Mouse (Mus musculus): ENCODE data around the gene Acp2. TPM values are rescaled to one million over a fixed set of nuclear protein-coding genes. Genes with fewer than 3 reads are reported as not detected.

Gene Acp2
- polyA plus RNA-seq, 1 experiment: 24.7 TPM

DNA sequence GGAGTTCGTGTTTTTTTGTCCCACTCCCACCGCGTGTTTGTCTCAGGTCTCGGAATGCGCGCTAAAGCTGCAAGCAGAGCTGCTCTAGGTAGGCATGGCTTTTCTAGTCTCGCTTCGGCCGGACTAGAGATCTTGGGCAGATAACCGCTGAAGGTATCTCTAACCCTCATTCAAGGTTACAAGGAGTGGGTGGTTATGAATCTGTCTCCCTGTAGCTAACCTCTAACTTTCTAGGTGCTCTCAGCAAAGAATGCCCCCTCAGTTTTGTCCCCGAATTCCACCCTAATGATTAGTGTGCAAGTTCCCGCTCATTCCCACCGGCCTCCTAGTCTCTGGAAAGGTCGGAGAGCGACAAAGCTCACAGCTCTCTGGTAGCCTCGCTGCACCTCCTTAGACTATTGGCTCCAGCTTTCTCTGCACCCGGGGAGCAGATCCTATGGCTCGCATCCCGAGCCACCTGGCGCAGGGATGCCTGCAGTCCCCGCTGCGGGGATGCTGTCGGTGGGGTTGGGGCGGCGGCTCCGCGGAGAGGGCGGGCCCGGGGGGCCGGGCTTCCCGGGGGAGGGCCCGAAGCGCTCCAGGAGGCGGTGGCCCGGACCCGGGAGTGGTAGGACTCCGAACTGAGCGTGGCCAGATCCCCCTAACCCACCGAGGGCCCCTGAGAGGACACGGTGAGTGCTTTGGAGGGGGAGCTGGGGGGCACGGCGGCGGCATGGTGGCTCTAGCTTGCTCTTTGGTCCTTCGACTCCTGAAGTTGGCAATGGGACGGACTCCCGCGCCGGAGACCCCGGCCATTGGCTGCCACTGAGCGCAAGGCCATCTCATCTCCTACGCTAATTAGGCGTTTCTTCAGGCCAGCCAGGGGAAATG, 53.8 kb downstream of the Acp2 start:
- H3K4me1 ChIP-seq (ENCODE audit: control insufficient read depth, insufficient read depth, insufficient read length, low read length): peaks cover 9% of the 10 kb centered on the region; the same call in 1 of the 2 replicates
- H3K27ac ChIP-seq (ENCODE audit: insufficient read depth, low read depth, low read length): no peak overlapping the region
- peaks cover 21% of the 10 kb centered on the region for H3K27me3 ChIP-seq (ENCODE audit: control insufficient read depth, insufficient read depth, low read length)
- H3K36me3 ChIP-seq (ENCODE audit: control insufficient read depth, insufficient read depth, low read length): no peaks in the 10 kb centered on the region
- H3K4me3 ChIP-seq (ENCODE audit: low read depth, low read length): peak overlapping the region; percentile 73
- WGBS: under 1% methylated on average over 52 of the region's 52 CpGs
- no peak for TF ChIP-seq POLR2A (IDR thresholded peaks at IDR 0.05; ENCODE audit: low read depth, low read length)
- TF ChIP-seq CTCF (IDR thresholded peaks at IDR 0.05; ENCODE audit: extremely low read depth, insufficient read length, insufficient replicate concordance, low read depth, low read length): no peak

DNA sequence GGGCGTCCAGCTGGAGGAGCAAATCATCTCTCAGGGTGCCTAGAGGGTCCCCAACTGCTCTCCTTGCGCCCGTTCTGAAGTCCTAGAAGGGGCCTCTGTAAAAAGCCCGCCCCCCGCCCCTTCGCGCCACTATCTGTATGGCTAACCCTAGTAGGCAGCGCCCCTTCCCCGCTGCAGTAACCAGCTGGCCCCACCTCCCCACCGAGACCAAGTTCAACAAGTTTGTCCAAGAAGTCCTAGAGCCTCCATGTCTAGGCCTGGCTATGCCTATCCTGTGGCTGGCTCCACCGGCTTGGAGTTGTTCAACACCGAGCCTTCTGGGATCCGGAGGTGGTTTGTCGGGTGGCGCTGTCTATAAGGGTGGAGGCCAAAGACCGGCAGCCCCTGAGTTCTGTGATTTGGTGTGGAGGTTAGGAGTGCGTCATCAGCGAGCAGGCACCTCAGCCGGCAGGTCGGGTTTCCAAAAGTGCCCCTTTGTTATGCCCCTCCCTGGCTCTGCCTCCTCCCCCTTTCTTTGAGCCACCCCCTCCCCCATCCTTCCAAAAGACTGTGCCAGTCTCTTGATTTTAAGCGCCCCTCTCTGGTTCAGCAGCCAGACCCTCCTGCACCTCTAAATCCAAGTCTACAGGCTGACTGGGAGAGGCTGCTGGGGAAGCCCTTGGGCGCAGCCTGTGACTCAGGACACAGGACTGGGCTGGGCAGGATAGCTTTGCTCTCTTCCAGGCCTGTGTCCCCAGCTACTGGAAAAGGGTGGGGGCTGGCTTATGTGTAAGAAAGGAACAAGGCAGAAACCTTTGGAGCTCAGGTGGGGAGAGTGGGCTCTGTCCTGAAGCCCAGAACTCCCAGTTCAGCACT, 54.7 kb downstream of the Acp2 start:
- Histone ChIP-seq H3K4me3 (ENCODE audit: low read depth, low read length) (peak overlapping the region; percentile 73), H3K27ac (ENCODE audit: insufficient read depth, low read depth, low read length) (no peak overlapping the region), H3K4me1 (ENCODE audit: control insufficient read depth, insufficient read depth, insufficient read length, low read length) (peaks cover 9% of the 10 kb centered on the region; the same call in 1 of the 2 replicates), H3K27me3 (ENCODE audit: control insufficient read depth, insufficient read depth, low read length) (peaks cover 21% of the 10 kb centered on the region), H3K36me3 (ENCODE audit: control insufficient read depth, insufficient read depth, low read length) (no peaks in the 10 kb centered on the region)
- TF ChIP-seq CTCF (IDR thresholded peaks at IDR 0.05; ENCODE audit: extremely low read depth, insufficient read length, insufficient replicate concordance, low read depth, low read length): no peak
- TF ChIP-seq POLR2A (IDR thresholded peaks at IDR 0.05; ENCODE audit: low read depth, low read length): no peak
- 7% methylated on average over 21 of the region's 22 CpGs for WGBS

DNA sequence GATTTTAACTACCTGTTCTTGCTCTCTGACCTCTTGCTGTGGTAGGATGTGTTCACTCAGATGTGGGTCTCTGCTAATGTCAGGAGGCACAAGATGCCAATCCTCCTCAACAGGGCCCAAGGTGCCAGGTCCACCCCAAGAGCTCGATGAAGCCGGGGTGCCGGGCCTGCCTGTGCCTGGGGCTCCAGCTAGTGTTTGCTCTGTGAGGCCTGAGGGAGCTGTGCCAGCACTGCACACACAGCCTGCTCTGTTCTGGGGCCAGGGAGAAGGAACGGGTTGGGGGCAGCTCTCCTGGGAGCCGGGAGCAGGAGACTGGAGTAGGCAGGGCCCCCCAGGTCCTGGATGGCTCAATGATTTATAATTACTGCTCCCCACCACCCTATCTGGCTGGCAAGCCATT, 55.4 kb downstream of the Acp2 start:
- H3K27me3 ChIP-seq (ENCODE audit: control insufficient read depth, insufficient read depth, low read length): peaks cover 21% of the 10 kb centered on the region
- no peak overlapping the region for H3K4me3 ChIP-seq (ENCODE audit: low read depth, low read length)
- H3K36me3 ChIP-seq (ENCODE audit: control insufficient read depth, insufficient read depth, low read length): no peaks in the 10 kb centered on the region
- TF ChIP-seq POLR2A (IDR thresholded peaks at IDR 0.05; ENCODE audit: low read depth, low read length): no peak
- no peak for TF ChIP-seq CTCF (IDR thresholded peaks at IDR 0.05; ENCODE audit: extremely low read depth, insufficient read length, insufficient replicate concordance, low read depth, low read length)
- H3K27ac ChIP-seq (ENCODE audit: insufficient read depth, low read depth, low read length): no peak overlapping the region
- 53% methylated on average over 5 of the region's 5 CpGs for WGBS
- H3K4me1 ChIP-seq (ENCODE audit: control insufficient read depth, insufficient read depth, insufficient read length, low read length): peaks cover 9% of the 10 kb centered on the region; the same call in 1 of the 2 replicates

DNA sequence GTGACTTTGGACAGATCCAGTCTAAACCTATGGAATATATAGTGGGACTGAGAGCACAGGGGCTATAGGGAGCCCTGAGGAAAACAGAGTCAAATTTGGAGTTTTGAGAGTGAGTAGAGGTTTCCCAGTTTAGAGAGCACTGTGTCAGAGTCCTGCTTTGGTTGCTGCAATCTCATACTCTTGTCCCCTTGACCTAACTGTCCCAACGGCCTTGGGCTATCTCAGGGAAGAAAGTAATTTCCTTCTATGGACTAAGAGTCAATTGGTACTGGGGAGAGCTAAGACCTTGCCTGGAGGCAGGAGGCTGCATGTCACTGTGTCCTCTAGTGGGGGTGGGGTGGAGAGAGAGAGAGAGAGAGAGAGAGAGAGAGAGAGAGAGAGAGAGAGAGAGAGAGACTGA, 56.1 kb downstream of the Acp2 start:
- peaks cover 21% of the 10 kb centered on the region for H3K27me3 ChIP-seq (ENCODE audit: control insufficient read depth, insufficient read depth, low read length)
- H3K4me3 ChIP-seq (ENCODE audit: low read depth, low read length): no peak overlapping the region
- no peak overlapping the region for H3K27ac ChIP-seq (ENCODE audit: insufficient read depth, low read depth, low read length)
- TF ChIP-seq CTCF (IDR thresholded peaks at IDR 0.05; ENCODE audit: extremely low read depth, insufficient read length, insufficient replicate concordance, low read depth, low read length) (no peak), POLR2A (IDR thresholded peaks at IDR 0.05; ENCODE audit: low read depth, low read length) (no peak)
- WGBS: 59% methylated on average over 1 of the region's 1 CpGs
- H3K4me1 ChIP-seq (ENCODE audit: control insufficient read depth, insufficient read depth, insufficient read length, low read length): peaks cover 9% of the 10 kb centered on the region; the same call in 1 of the 2 replicates
- H3K36me3 ChIP-seq (ENCODE audit: control insufficient read depth, insufficient read depth, low read length): no peaks in the 10 kb centered on the region

DNA sequence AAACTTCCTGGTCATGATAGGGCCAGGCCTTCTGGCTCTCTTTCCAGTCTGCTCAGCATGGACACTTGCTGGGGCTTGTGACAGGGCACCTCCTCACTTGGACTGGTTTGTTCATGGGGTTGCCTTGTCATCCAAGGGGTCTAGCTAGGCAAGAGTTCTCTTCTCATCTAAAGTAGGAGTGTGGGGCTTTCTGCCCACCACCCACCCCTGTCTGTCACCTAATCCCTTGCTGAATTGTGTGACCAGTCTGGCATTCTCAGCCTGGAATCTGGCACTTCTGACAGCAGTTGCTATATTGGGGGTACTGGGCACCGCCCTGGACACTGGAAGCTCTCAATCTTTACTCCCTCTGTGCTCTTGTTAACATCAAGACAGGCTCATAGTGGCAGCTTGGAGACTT, 56.8 kb downstream of the Acp2 start:
- Histone ChIP-seq H3K4me3 (ENCODE audit: low read depth, low read length) (no peak overlapping the region), H3K4me1 (ENCODE audit: control insufficient read depth, insufficient read depth, insufficient read length, low read length) (peaks cover 11% of the 10 kb centered on the region; the same call in 1 of the 2 replicates), H3K36me3 (ENCODE audit: control insufficient read depth, insufficient read depth, low read length) (no peaks in the 10 kb centered on the region), H3K27me3 (ENCODE audit: control insufficient read depth, insufficient read depth, low read length) (peaks cover 21% of the 10 kb centered on the region), H3K27ac (ENCODE audit: insufficient read depth, low read depth, low read length) (no peak overlapping the region)
- WGBS: 96% methylated on average over 1 of the region's 1 CpGs
- TF ChIP-seq POLR2A (IDR thresholded peaks at IDR 0.05; ENCODE audit: low read depth, low read length) (no peak), CTCF (IDR thresholded peaks at IDR 0.05; ENCODE audit: extremely low read depth, insufficient read length, insufficient replicate concordance, low read depth, low read length) (no peak)

Other genes starting within 250 kb of the Acp2 start
- gene Rapsn, start 167.3 kb upstream of the Acp2 start, polyA plus RNA-seq (2012; rRNA removed): 0.32 and 0.51 TPM in 2 replicates
- gene Psmc3, start 148.9 kb upstream of the Acp2 start, polyA plus RNA-seq (2012; rRNA removed): 41.9 and 79.4 TPM in 2 replicates
- gene Slc39a13, start 132.5 kb upstream of the Acp2 start, polyA plus RNA-seq (2012; rRNA removed): 16.9 and 17.8 TPM in 2 replicates
- gene Spi1, start 120.5 kb upstream of the Acp2 start, polyA plus RNA-seq (2012; rRNA removed): 20.3 and 28.8 TPM in 2 replicates
- gene Mybpc3, start 84.7 kb upstream of the Acp2 start, polyA plus RNA-seq (2012; rRNA removed): 0.04 and 0.05 TPM in 2 replicates
- gene Madd, start 19.0 kb upstream of the Acp2 start, polyA plus RNA-seq (2012; rRNA removed): 6.8 and 12.2 TPM in 2 replicates
- gene Nr1h3, start 51 bp upstream of the Acp2 start, polyA plus RNA-seq (2012; rRNA removed): 39.6 and 126 TPM in 2 replicates
- 2.1 and 3.3 TPM in 2 replicates for gene Ddb2, start 34.1 kb downstream of the Acp2 start, polyA plus RNA-seq (2012; rRNA removed)
- 3.4 and 6.6 TPM in 2 replicates for gene Pacsin3, start 53.1 kb downstream of the Acp2 start, polyA plus RNA-seq (2012; rRNA removed)
- gene Arfgap2, start 62.1 kb downstream of the Acp2 start, polyA plus RNA-seq (2012; rRNA removed): 17.6 and 34.6 TPM in 2 replicates
- gene 1110051M20Rik, start 241.8 kb downstream of the Acp2 start, polyA plus RNA-seq (2012; rRNA removed): 2.5 and 3.9 TPM in 2 replicates

Data from small intestine, adult 2 months (tissue).